Mouse (Mus musculus): ENCODE results near the gene Morf4l1.

- TF ChIP-seq CTCF (IDR thresholded peaks at IDR 0.05; ENCODE audit: low read depth, low read length) (no peak), POLR2A (IDR thresholded peaks at IDR 0.05; ENCODE audit: borderline replicate concordance, low read depth, low read length) (no peak)
Measured at GRCm38 (mm10) chr9:90109386-90109785, 5.2 kb downstream of the Morf4l1 start.

Measured in bone marrow macrophage, adult 2 months (primary cell).